Mouse (Mus musculus) myocyte (in vitro differentiated cells): ENCODE data around the gene Gapt. TPM values are rescaled to one million over a fixed set of nuclear protein-coding genes. Genes with fewer than 3 reads are reported as not detected.
A peak's percentile ranks its signal among the peaks of the same experiment; 100 is the strongest.

Experiments
- H3K27me3 ChIP-seq: one replicate; pipeline ENCODE4 v1.6.1; 2011; ENCODE audit not compliant: control insufficient read depth, insufficient read depth, insufficient read length
- H3K36me3 ChIP-seq: one replicate; pipeline ENCODE4 v1.6.1; 2011; ENCODE audit not compliant: control insufficient read depth, insufficient read depth
- H3K4me2 ChIP-seq: one replicate; pipeline ENCODE4 v1.6.1; 2011; ENCODE audit warnings: low read depth, control low read depth
- H3K4me3 ChIP-seq: one replicate; pipeline ENCODE4 v1.5.1; 2011; ENCODE audit warnings: mild to moderate bottlenecking, control low read depth, moderate library complexity
- H3K79me2 ChIP-seq: one replicate; pipeline ENCODE4 v1.6.1; 2011; ENCODE audit not compliant: control insufficient read depth, insufficient read depth
- H3ac ChIP-seq: one replicate; pipeline ENCODE4 v1.6.1; 2011; ENCODE audit not compliant: control insufficient read depth, insufficient read length
- CEBPB ChIP-seq: IDR thresholded peaks from 2 replicates; pipeline ENCODE4 v1.6.1; 2011; ENCODE audit warnings: mild to moderate bottlenecking, moderate library complexity; ENCODE audit not compliant: poor library complexity, insufficient read depth, severe bottlenecking
- E2F4 ChIP-seq: IDR thresholded peaks from one replicate; pipeline ENCODE4 v1.6.1; 2011; ENCODE audit warnings: mild to moderate bottlenecking, control low read depth, moderate library complexity; ENCODE audit not compliant: insufficient read depth
- MAX ChIP-seq: IDR thresholded peaks from one replicate; pipeline ENCODE4 v1.6.1; 2011; ENCODE audit warnings: low read depth, mild to moderate bottlenecking, control low read depth
- MYOD1 ChIP-seq, 3 experiments: IDR thresholded peaks; one replicate each; pipeline ENCODE4 v1.6.1; 2011; ENCODE audit warnings: control low read depth in 2 of 3, low read depth in 2 of 3, mild to moderate bottlenecking in 2 of 3, moderate library complexity in 1 of 3; ENCODE audit not compliant: insufficient read length in 2 of 3, control insufficient read depth in 1 of 3
- MYOG ChIP-seq, 3 experiments: IDR thresholded peaks; one replicate each; pipeline ENCODE4 v1.6.1; 2011; ENCODE audit warnings: control low read depth in 2 of 3, low read depth in 2 of 3, mild to moderate bottlenecking in 2 of 3; ENCODE audit not compliant: insufficient read length in 2 of 3, control insufficient read depth in 1 of 3, insufficient read depth in 1 of 3
- POLR2A ChIP-seq: IDR thresholded peaks from one replicate; pipeline ENCODE4 v1.6.1; 2011; ENCODE audit warnings: low read depth, mild to moderate bottlenecking, control low read depth, moderate library complexity; ENCODE audit not compliant: insufficient read length
- POLR2AphosphoS2 ChIP-seq: IDR thresholded peaks from one replicate; pipeline ENCODE4 v1.6.1; 2011; ENCODE audit warnings: low read depth, control low read depth; ENCODE audit not compliant: insufficient read length
- REST ChIP-seq: IDR thresholded peaks from one replicate; pipeline ENCODE4 v1.6.1; 2011; ENCODE audit warnings: mild to moderate bottlenecking, control low read depth, moderate library complexity; ENCODE audit not compliant: insufficient read depth, insufficient read length
- SRF ChIP-seq: IDR thresholded peaks from one replicate; pipeline ENCODE4 v1.6.1; 2011; ENCODE audit warnings: low read depth; ENCODE audit not compliant: control insufficient read depth, insufficient read length
- TCF12 ChIP-seq: IDR thresholded peaks from one replicate; pipeline ENCODE4 v1.6.1; 2011; ENCODE audit warnings: mild to moderate bottlenecking, control low read depth; ENCODE audit not compliant: poor library complexity, insufficient read depth, severe bottlenecking
- TCF3 ChIP-seq: IDR thresholded peaks from one replicate; pipeline ENCODE4 v1.6.1; 2011; ENCODE audit warnings: low read depth, control low read depth; ENCODE audit not compliant: insufficient read length
- USF1 ChIP-seq: IDR thresholded peaks from one replicate; pipeline ENCODE4 v1.6.1; 2011; ENCODE audit warnings: low read depth, mild to moderate bottlenecking, control low read depth, moderate library complexity
- polyA plus RNA-seq: library from polyadenylated mRNA; unstranded; fragments of >200 nt; fragmentation: generic; extraction: Trizol; gene quantifications from one replicate; pipeline ENCODE4 v1.2.1, GENCODE M21; 2012; ENCODE audit warnings: missing spikeins

Gapt gene
- polyA plus RNA-seq, 1 experiment = not detected

GRCm38 (mm10) chr13:110394291-110395178, 37.5 kb upstream of the Gapt start, which contains the start of gene Plk2:
TSS of gene Plk2 (plus strand) at chr13:110395046.
- peaks cover 36% of the 10 kb centered on the region for H3K36me3 ChIP-seq
- peak; percentile 100 for TF ChIP-seq POLR2A
- TF ChIP-seq MAX = peak; percentile 64
- no peak for TF ChIP-seq TCF12
- TF ChIP-seq E2F4 = no peak
- no peak for TF ChIP-seq USF1
- TF ChIP-seq REST = peak; percentile 30
- TF ChIP-seq POLR2AphosphoS2 = peak; percentile 100
- peak in 1 of 3 experiments; percentile 36 for TF ChIP-seq MYOG (IDR thresholded peaks at IDR 0.05; ENCODE audit: control insufficient read depth in 1 of 3, insufficient read depth in 1 of 3, insufficient read length in 2 of 3, low read depth in 2 of 3)
- TF ChIP-seq MYOD1 (IDR thresholded peaks at IDR 0.05; ENCODE audit: control insufficient read depth in 1 of 3, insufficient read length in 2 of 3, low read depth in 2 of 3) = peak in 1 of 3 experiments; percentile 10
- TF ChIP-seq TCF3 = no peak
- no peak for TF ChIP-seq CEBPB
- peak; percentile 48 for TF ChIP-seq SRF
- H3K4me3 ChIP-seq = peak within 1 kb of the TSS; percentile 80
- peak within 1 kb of the TSS; percentile 73 for H3ac ChIP-seq
- peak within 1 kb of the TSS; percentile 61 for H3K4me2 ChIP-seq
- H3K79me2 ChIP-seq = peaks cover 40% of the 10 kb centered on the region
- no peaks in the 10 kb centered on the region for H3K27me3 ChIP-seq

DNA sequence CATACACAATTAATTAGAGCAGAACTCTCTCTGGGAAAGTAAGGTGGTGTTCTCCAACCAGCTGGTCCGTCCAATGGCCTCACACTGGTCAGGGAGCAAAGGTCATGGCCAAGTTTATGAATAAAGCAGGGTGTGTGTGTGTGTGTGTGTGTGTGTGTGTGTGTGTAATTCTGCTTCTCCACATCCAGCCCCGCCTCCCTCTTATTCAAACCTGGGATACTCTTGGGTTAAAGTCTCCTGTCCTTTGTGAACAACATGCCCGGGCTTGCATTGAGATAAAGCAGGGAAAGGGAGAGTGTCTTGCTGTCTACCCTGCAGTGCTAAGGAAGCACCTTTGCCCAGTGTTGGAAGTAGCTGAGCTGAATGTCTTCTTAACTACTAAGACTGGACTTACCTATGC, 35.6 kb upstream of the Gapt start:
- Histone ChIP-seq H3K36me3 (peaks cover 17% of the 10 kb centered on the region), H3K4me3 (no peak overlapping the region), H3K4me2 (no peak overlapping the region), H3K27me3 (no peaks in the 10 kb centered on the region), H3K79me2 (peaks cover 26% of the 10 kb centered on the region), H3ac (no peak overlapping the region)
- TF ChIP-seq E2F4 = no peak
- no peak for TF ChIP-seq MAX
- no peak for TF ChIP-seq SRF
- TF ChIP-seq POLR2AphosphoS2 = no peak
- TF ChIP-seq MYOG (IDR thresholded peaks at IDR 0.05; ENCODE audit: control insufficient read depth in 1 of 3, insufficient read depth in 1 of 3, insufficient read length in 2 of 3, low read depth in 2 of 3) = no peak
- TF ChIP-seq USF1 = no peak
- TF ChIP-seq CEBPB = no peak
- TF ChIP-seq REST = no peak
- TF ChIP-seq MYOD1 (IDR thresholded peaks at IDR 0.05; ENCODE audit: control insufficient read depth in 1 of 3, insufficient read length in 2 of 3, low read depth in 2 of 3) = no peak
- TF ChIP-seq TCF12 = no peak
- TF ChIP-seq TCF3 = no peak

GRCm38 (mm10) chr13:110392210-110392609, 35.2 kb upstream of the Gapt start:
- Histone ChIP-seq H3K36me3 (peaks cover 13% of the 10 kb centered on the region), H3K4me3 (no peak overlapping the region), H3K4me2 (no peak overlapping the region), H3K79me2 (peaks cover 22% of the 10 kb centered on the region), H3K27me3 (no peaks in the 10 kb centered on the region), H3ac (no peak overlapping the region)
- peak; percentile 47 for TF ChIP-seq USF1
- TF ChIP-seq E2F4 = no peak

DNA sequence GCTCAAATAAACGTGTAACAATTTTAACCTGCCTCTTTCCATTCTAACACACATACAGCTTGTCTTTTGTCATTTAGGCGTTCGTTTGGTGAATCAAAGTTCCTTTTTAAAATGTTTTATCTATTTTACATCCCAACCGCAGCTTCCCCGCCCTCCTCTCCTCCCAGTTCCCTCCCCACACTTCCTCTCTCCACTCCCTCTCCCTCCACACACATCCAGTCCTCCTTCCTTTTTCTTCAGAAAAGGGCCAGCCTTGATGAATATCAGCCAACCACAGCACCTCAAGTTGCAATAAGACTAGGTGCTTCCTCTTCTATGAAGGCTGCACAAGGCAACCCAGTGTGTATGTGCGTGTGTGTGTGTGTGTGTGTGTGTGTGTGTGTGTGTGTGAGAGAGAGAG, 27.5 kb upstream of the Gapt start:
- Histone ChIP-seq H3K4me2 (no peak overlapping the region), H3K27me3 (no peaks in the 10 kb centered on the region), H3K36me3 (no peaks in the 10 kb centered on the region), H3K79me2 (no peaks in the 10 kb centered on the region), H3K4me3 (no peak overlapping the region), H3ac (no peak overlapping the region)
- no peak for TF ChIP-seq REST
- TF ChIP-seq POLR2AphosphoS2 = no peak
- TF ChIP-seq MYOD1 (IDR thresholded peaks at IDR 0.05; ENCODE audit: control insufficient read depth in 1 of 3, insufficient read length in 2 of 3, low read depth in 2 of 3) = no peak
- TF ChIP-seq USF1 = no peak
- TF ChIP-seq TCF3 = no peak
- TF ChIP-seq POLR2A = no peak
- TF ChIP-seq MAX = no peak
- no peak for TF ChIP-seq E2F4
- no peak for TF ChIP-seq MYOG (IDR thresholded peaks at IDR 0.05; ENCODE audit: control insufficient read depth in 1 of 3, insufficient read depth in 1 of 3, insufficient read length in 2 of 3, low read depth in 2 of 3)
- TF ChIP-seq SRF = no peak
- TF ChIP-seq TCF12 = no peak
- no peak for TF ChIP-seq CEBPB

DNA sequence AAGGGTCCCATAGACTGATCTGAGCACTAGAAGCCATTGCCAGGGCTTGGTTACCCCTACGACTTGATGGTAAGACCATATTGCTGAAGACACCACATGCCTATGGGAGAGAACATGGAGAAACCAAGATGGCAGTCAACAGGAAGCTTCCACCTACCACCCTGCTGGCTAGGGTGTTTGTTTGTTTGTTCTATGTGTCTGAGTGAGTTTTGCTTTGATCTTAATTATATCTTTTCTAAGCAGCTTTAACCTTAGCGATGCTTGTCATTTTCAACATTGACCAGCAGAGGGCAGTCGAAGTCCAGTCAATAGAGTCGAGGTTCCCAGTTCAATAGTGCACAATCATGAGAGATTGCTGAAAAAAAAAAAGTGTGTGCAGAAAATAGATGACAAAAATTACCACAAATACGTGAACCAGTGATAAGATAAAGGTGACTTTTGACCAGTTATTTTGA, 25.5 kb upstream of the Gapt start:
- H3K4me2 ChIP-seq = no peak overlapping the region
- no peak for TF ChIP-seq REST
- no peak for TF ChIP-seq MAX
- TF ChIP-seq CEBPB = no peak
- no peak for TF ChIP-seq POLR2A
- TF ChIP-seq TCF12 = no peak
- no peak for TF ChIP-seq USF1
- TF ChIP-seq SRF = no peak
- TF ChIP-seq MYOG (IDR thresholded peaks at IDR 0.05; ENCODE audit: control insufficient read depth in 1 of 3, insufficient read depth in 1 of 3, insufficient read length in 2 of 3, low read depth in 2 of 3) = no peak
- no peak for TF ChIP-seq MYOD1 (IDR thresholded peaks at IDR 0.05; ENCODE audit: control insufficient read depth in 1 of 3, insufficient read length in 2 of 3, low read depth in 2 of 3)
- TF ChIP-seq TCF3 = no peak
- no peak for TF ChIP-seq E2F4
- no peak for TF ChIP-seq POLR2AphosphoS2
- H3K27me3 ChIP-seq = no peaks in the 10 kb centered on the region
- H3K36me3 ChIP-seq = no peaks in the 10 kb centered on the region
- H3K79me2 ChIP-seq = no peaks in the 10 kb centered on the region
- no peak overlapping the region for H3K4me3 ChIP-seq
- no peak overlapping the region for H3ac ChIP-seq
